Mouse (Mus musculus) hindbrain, postnatal 0 days (tissue): Measurements from ENCODE around the gene Spesp1. TPM values are rescaled to one million over a fixed set of nuclear protein-coding genes. Genes with fewer than 3 reads are reported as not detected.

ENCODE experiments used
- ATAC-seq: fragments of 200-750 bp; cut with Nextera tagmentation; 2 replicates; pipeline ENCODE4 v1.8.0; 2017; ENCODE audit warnings: mild to moderate bottlenecking, moderate TSS enrichment, moderate library complexity
- DNase-seq: peaks from one replicate; pipeline ENCODE4 v3.0.0-alpha.2; 2015; ENCODE audit warnings: low spot score
- H3K27ac ChIP-seq: fragments of 300-500 bp; sonication (generic); 2 replicates; pipeline ENCODE4 v1.5.1; 2014; ENCODE audit warnings: mild to moderate bottlenecking
- H3K27me3 ChIP-seq: fragments of 300-500 bp; sonication (generic); 2 replicates; pipeline ENCODE4 v1.6.1; 2014; ENCODE audit warnings: low read length, mixed read lengths; ENCODE audit not compliant: insufficient read depth
- H3K36me3 ChIP-seq: fragments of 300-500 bp; sonication (generic); 2 replicates; pipeline ENCODE4 v1.6.1; 2014; ENCODE audit warnings: low read length, mixed read lengths; ENCODE audit not compliant: insufficient read depth
- H3K4me1 ChIP-seq: fragments of 300-500 bp; sonication (generic); 2 replicates; pipeline ENCODE4 v1.6.1; 2014; ENCODE audit warnings: antibody characterized with exemption, low read length, mixed read lengths; ENCODE audit not compliant: insufficient read depth
- H3K4me2 ChIP-seq: fragments of 300-500 bp; sonication (generic); 2 replicates; pipeline ENCODE4 v1.6.1; 2014; ENCODE audit warnings: low read depth, mild to moderate bottlenecking, low read length, moderate library complexity, mixed read lengths
- H3K4me3 ChIP-seq: fragments of 300-500 bp; sonication (generic); 2 replicates; pipeline ENCODE4 v1.5.1; 2014; ENCODE audit warnings: low read length
- H3K9ac ChIP-seq: fragments of 300-500 bp; sonication (generic); replicated peaks from 2 replicates; pipeline ENCODE4 v1.6.1; 2014; ENCODE audit warnings: mild to moderate bottlenecking, low read length, moderate library complexity, mixed read lengths
- H3K9me3 ChIP-seq: fragments of 300-500 bp; sonication (generic); 2 replicates; pipeline ENCODE4 v1.6.1; 2016; ENCODE audit warnings: low read length, mixed read lengths
- CTCF ChIP-seq: IDR thresholded peaks from 2 replicates; pipeline ENCODE4 v1.5.1; 2016; ENCODE audit warnings: antibody characterized with exemption, control low read depth, low read depth
- WGBS: fragments of 180-500 bp; shearing (Covaris S2); extraction: QIAGEN DNeasy Blood & Tissue Kit; methylation state at CpG from one replicate; pipeline ENCODE4 v1.1.7; 2014; 5-methylcytosine and 5-hydroxymethylcytosine counted together
- polyA plus RNA-seq: library from polyadenylated mRNA; unstranded; fragments of >200 nt; fragmentation: Nextera tagmentation; extraction: Ambion mirVana; gene quantifications from 2 replicates; pipeline ENCODE4 v1.2.1, GENCODE M21; 2015
- total RNA-seq: library from RNA; depleted of rRNA; stranded (reverse); fragments of >200 nt; gene quantifications from 2 replicates; pipeline ENCODE4 v1.2.3, GENCODE M21; 2014

Gene Spesp1
- total and polyA plus RNA-seq, 2 experiments from 2014 or later = not detected

DNA sequence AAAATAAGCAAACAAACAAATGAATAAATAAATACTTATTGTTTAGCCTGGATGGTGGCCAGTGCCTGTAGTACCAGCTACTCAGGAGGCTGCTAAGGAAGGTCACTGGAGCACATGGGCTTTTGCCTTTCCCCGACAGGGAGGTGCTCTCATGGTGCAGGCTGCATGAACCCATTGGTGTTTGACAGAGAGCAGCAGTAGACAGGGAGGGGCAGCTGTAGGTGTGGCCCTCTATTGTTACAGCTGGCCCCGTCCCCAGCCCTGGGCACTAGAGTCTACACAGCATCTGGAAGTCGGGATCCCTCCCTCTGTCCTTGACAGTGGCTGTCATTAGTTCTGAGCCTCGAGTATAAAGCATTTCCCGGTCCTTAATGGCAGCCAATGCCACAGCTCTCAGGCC, 18.4 kb downstream of the Spesp1 start:
- H3K9me3 ChIP-seq = no peaks in the 10 kb centered on the region
- no peaks in the 10 kb centered on the region for H3K36me3 ChIP-seq
- WGBS = 58% methylated on average over 5 of the region's 5 CpGs
- no peaks in the 10 kb centered on the region for H3K27me3 ChIP-seq
- no peak overlapping the region for H3K9ac ChIP-seq
- H3K4me2 ChIP-seq = no peak overlapping the region
- H3K4me3 ChIP-seq = no peak overlapping the region
- no peak overlapping the region for H3K27ac ChIP-seq
- no peak for TF ChIP-seq CTCF
- no peaks in the 10 kb centered on the region for H3K4me1 ChIP-seq
- ATAC-seq (no peak), DNase-seq (no peak)

DNA sequence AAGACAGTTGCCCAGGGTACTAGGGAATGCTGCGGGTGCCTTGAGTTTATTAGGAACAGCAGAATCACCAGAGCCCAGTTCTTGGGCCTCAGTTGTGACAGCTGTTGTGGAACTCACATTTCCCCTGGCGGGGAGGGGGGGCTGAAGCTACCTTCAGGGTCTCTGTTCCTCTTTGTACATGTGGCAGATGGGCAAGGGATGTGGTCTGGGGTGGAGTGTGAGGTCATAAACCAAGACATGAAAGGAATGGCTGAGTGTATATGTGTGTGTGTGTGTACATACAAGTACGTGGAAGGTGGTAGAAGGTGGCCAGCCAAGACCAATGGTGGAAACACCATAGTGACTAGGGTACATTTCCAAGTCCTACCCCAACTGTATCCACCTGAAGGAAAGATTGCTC, 20.6 kb downstream of the Spesp1 start:
- ATAC-seq (no peak), DNase-seq (no peak)

DNA sequence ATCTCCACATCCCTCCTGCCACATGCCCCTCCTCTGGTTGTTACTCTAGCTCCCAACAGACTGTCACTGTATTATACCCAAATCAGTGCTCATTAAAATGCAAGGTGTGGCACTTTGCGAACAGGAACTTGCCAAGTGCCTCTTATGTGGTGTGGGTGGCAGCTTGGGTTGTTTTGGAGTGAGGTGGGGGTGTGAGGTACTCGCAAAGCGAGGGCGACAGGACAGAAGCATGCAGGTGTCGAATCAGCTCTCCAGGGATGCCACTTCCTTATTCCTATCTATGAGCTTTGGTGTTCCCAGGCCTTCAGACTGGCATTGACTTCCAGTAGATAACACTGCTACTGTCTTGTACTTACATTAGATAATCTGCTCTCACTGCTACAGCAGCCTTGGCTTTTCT, 21.0 kb downstream of the Spesp1 start:
- no peak for ATAC-seq
- no peak overlapping the region for H3K4me3 ChIP-seq
- WGBS = 93% methylated on average over 5 of the region's 5 CpGs
- H3K4me2 ChIP-seq = no peak overlapping the region
- DNase-seq = no peak
- no peak overlapping the region for H3K9ac ChIP-seq
- no peaks in the 10 kb centered on the region for H3K36me3 ChIP-seq
- H3K9me3 ChIP-seq = no peaks in the 10 kb centered on the region
- H3K4me1 ChIP-seq = no peaks in the 10 kb centered on the region
- TF ChIP-seq CTCF = no peak
- H3K27ac ChIP-seq = no peak overlapping the region
- H3K27me3 ChIP-seq = no peaks in the 10 kb centered on the region

More for the DNA sequence above, 20.6 kb downstream of the Spesp1 start:
- Histone ChIP-seq H3K27ac (no peak overlapping the region), H3K9ac (no peak overlapping the region), H3K4me1 (no peaks in the 10 kb centered on the region), H3K27me3 (no peaks in the 10 kb centered on the region), H3K36me3 (no peaks in the 10 kb centered on the region), H3K4me2 (no peak overlapping the region), H3K9me3 (no peaks in the 10 kb centered on the region), H3K4me3 (no peak overlapping the region)
- TF ChIP-seq CTCF = no peak
- 94% methylated on average over 3 of the region's 3 CpGs for WGBS

DNA sequence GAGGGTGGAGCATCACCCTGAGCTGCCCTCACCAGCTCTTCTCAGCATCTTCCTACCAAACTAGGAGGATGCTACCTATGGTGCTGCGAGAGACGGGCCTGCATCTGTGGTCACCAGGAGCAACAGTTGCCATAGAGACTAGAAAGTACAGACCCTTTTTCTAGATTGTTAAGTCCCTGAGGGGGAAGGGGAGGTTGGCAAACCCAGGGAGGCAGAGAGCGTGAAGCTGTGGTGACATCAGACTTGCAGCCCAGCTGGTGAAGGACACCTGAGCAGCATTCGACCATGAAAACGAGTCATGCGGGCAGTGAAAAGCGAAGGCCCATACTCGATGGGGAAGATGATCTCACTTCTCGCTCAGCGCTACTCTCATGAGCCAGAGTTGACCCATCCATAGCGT, 24.0 kb downstream of the Spesp1 start:
- Histone ChIP-seq H3K27me3 (no peaks in the 10 kb centered on the region), H3K9me3 (no peaks in the 10 kb centered on the region), H3K4me3 (no peak overlapping the region), H3K4me1 (no peaks in the 10 kb centered on the region), H3K36me3 (no peaks in the 10 kb centered on the region), H3K9ac (no peak overlapping the region), H3K27ac (no peak overlapping the region), H3K4me2 (no peak overlapping the region)
- DNase-seq = peak; percentile 28
- WGBS = 83% methylated on average over 11 of the region's 11 CpGs
- no peak for TF ChIP-seq CTCF
- peak; percentile 43; the same call in 1 of the 2 replicates for ATAC-seq

DNA sequence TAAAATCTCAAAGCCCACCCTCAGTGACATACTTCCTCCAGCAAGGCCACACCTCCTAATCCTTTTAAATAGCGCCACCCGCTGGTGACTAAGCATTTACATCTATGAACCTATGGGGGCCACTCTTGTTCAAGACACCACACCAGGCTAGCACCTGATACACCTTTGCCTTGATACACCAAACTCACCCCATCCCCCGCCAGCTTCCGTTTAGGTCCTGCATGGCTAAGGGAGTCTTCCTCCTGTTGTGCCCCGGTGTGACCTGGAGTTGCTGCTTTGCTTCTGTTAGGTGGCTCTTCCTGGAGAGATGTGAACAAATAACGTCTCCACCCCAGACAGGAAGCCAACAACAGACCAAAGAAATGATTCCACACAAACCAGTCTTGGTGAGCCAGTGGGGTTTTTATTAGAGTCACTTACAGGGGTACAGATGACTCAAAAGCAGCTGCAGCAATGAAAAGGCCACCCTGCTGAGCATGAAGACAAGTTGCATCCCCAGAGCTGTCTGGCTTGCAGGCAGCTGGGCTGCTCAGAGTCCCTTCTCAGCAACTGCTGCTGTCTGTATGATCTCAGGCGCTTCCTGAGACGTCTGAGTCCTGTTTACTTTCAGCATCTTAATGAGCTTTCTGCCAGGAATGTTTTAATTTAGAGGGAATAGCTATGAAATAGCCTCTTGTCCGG, 26.0 kb downstream of the Spesp1 start:
- no peak overlapping the region for H3K4me3 ChIP-seq
- H3K4me2 ChIP-seq = no peak overlapping the region
- ATAC-seq = peak; percentile 38; the same call in 1 of the 2 replicates
- H3K27ac ChIP-seq = no peak overlapping the region
- no peaks in the 10 kb centered on the region for H3K4me1 ChIP-seq
- H3K36me3 ChIP-seq = no peaks in the 10 kb centered on the region
- H3K9me3 ChIP-seq = no peaks in the 10 kb centered on the region
- H3K9ac ChIP-seq = no peak overlapping the region
- no peaks in the 10 kb centered on the region for H3K27me3 ChIP-seq
- WGBS = 41% methylated on average over 9 of the region's 9 CpGs
- peak; percentile 36 for TF ChIP-seq CTCF
- DNase-seq = peak; percentile 32

DNA sequence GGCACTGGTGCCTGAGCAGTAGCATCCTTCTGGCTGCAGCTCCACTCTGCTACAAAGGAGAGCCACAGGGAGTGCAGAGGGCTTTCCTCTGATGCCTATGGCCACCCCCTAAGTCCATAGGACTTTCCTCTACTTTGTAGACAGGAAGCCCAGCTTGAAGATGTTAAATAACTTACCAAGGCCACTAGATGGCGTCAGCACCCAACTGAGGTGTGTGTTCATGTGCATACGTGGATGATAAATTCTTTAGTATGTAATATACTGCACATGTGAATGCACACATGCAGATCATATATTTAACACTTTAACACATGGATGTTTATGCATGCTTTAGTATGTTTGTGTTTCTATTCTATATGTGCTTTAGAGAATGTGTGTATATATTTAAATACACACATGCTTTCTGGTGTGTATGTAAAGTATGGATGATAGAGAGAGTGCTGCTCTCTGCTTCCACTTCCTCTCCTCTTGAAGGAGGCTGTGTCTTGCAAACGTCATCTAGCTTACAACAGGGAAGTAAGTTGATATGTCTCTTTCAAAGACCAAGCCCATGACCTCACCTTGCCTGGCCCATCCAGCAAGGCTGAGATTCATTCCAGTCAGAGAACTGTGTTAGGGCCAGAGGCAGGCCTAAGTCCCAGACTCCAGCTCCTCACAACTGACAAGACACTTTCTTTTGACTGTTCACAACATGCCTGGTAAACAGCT, 28.1 kb downstream of the Spesp1 start:
- no peak overlapping the region for H3K27ac ChIP-seq
- no peak overlapping the region for H3K4me2 ChIP-seq
- TF ChIP-seq CTCF = peak; percentile 65
- H3K4me3 ChIP-seq = no peak overlapping the region
- peak; percentile 74 for DNase-seq
- no peak for ATAC-seq
- no peak overlapping the region for H3K9ac ChIP-seq
- whole genome bisulfite sequencing = 22% methylated on average over 3 of the region's 3 CpGs
- H3K27me3 ChIP-seq = no peaks in the 10 kb centered on the region
- no peaks in the 10 kb centered on the region for H3K36me3 ChIP-seq
- no peaks in the 10 kb centered on the region for H3K4me1 ChIP-seq
- no peaks in the 10 kb centered on the region for H3K9me3 ChIP-seq

DNA sequence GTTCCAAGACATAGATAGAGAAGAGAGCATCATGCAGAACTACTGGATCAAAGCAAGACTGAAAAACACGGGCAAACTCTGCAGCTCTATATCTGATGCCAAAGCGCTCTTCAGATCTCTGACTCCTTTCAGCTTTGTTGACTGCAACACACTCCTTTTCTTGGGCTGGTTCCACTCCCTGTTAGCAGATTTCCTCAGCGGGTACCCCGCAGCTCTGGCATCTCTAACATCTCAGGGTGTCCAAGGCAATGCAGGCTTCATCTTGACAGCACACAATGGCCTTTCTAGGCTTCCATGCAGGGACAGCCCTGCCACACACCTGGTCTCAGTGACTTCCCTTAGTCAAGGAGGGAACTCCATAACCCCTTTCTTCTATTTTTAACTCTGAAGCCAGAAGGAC, 31.7 kb downstream of the Spesp1 start:
- 85% methylated on average over 4 of the region's 4 CpGs for whole genome bisulfite sequencing

More for the DNA sequence above, 31.7 kb downstream of the Spesp1 start:
- TF ChIP-seq CTCF = no peak
- DNase-seq (no peak), ATAC-seq (no peak)
- no peak overlapping the region for H3K4me3 ChIP-seq
- H3K9ac ChIP-seq = no peak overlapping the region
- no peak overlapping the region for H3K4me2 ChIP-seq
- H3K27ac ChIP-seq = no peak overlapping the region
- H3K9me3 ChIP-seq = no peaks in the 10 kb centered on the region
- no peaks in the 10 kb centered on the region for H3K4me1 ChIP-seq
- H3K36me3 ChIP-seq = no peaks in the 10 kb centered on the region
- no peaks in the 10 kb centered on the region for H3K27me3 ChIP-seq
